Mouse (Mus musculus): ENCODE results near the gene Olfr248. TPM values are rescaled to one million over a fixed set of nuclear protein-coding genes. Genes with fewer than 3 reads are reported as not detected.
"Not testable (repeated sequence)": the region's sequence is repeated elsewhere in the genome, so short reads cannot be mapped to it uniquely, and the experiment has no call there.

Gene Olfr248
- polyA plus RNA-seq (2015; fragmentation: Nextera tagmentation; extraction: Ambion mirVana): not detected in 2 replicates

- H3K36me3 ChIP-seq (ENCODE audit: control insufficient read depth, insufficient read depth): no peaks in the 10 kb centered on the region
- no peaks in the 10 kb centered on the region for H3K27me3 ChIP-seq (ENCODE audit: control insufficient read depth, insufficient read depth, low read length)
- no peak within 1 kb of the TSS for H3K9ac ChIP-seq (ENCODE audit: low read length)
- ATAC-seq (replicated peaks; ENCODE audit: extremely low read depth, insufficient read depth, low FRiP score): no peak
- H3K4me2 ChIP-seq (ENCODE audit: low read depth, low read length): no peak within 1 kb of the TSS
- no peak within 1 kb of the TSS for H3K27ac ChIP-seq (ENCODE audit: low read length)
- no peaks in the 10 kb centered on the region for H3K9me3 ChIP-seq (replicated peaks; ENCODE audit: control insufficient read depth, low read length)
- H3K4me1 ChIP-seq (ENCODE audit: control insufficient read depth, insufficient read depth, low read length): no peaks in the 10 kb centered on the region
- no peak within 1 kb of the TSS for H3K4me3 ChIP-seq (ENCODE audit: low read length)
- 86% methylated on average over 2 of the region's 2 CpGs for WGBS
Measured at GRCm38 (mm10) chr1:174390746-174391145, at the start of gene Olfr248. Olfr248 (plus strand) TSS chr1:174391046.

- H3K27ac ChIP-seq (ENCODE audit: low read length); H3K4me1 ChIP-seq (ENCODE audit: control insufficient read depth, insufficient read depth, low read length); H3K4me3 ChIP-seq (ENCODE audit: low read length); H3K27me3 ChIP-seq (ENCODE audit: control insufficient read depth, insufficient read depth, low read length); H3K9ac ChIP-seq (ENCODE audit: low read length); H3K4me2 ChIP-seq (ENCODE audit: low read depth, low read length); ATAC-seq (replicated peaks; ENCODE audit: extremely low read depth, insufficient read depth, low FRiP score); H3K9me3 ChIP-seq (replicated peaks; ENCODE audit: control insufficient read depth, low read length); H3K36me3 ChIP-seq (ENCODE audit: control insufficient read depth, insufficient read depth): not testable (repeated sequence)
- WGBS: 59% methylated on average over 1 of the region's 1 CpGs
Measured at GRCm38 (mm10) chr1:174353636-174354035, 37.2 kb upstream of the Olfr248 start.

- Histone ChIP-seq H3K4me1 (ENCODE audit: control insufficient read depth, insufficient read depth, low read length) (no peaks in the 10 kb centered on the region), H3K9ac (ENCODE audit: low read length) (no peak overlapping the region), H3K9me3 (replicated peaks; ENCODE audit: control insufficient read depth, low read length) (no peaks in the 10 kb centered on the region), H3K36me3 (ENCODE audit: control insufficient read depth, insufficient read depth) (no peaks in the 10 kb centered on the region), H3K4me2 (ENCODE audit: low read depth, low read length) (no peak overlapping the region), H3K27me3 (ENCODE audit: control insufficient read depth, insufficient read depth, low read length) (no peaks in the 10 kb centered on the region), H3K4me3 (ENCODE audit: low read length) (no peak overlapping the region), H3K27ac (ENCODE audit: low read length) (no peak overlapping the region)
- 67% methylated on average over 5 of the region's 5 CpGs for WGBS
- ATAC-seq (replicated peaks; ENCODE audit: extremely low read depth, insufficient read depth, low FRiP score): no peak
Measured at GRCm38 (mm10) chr1:174354640-174355039, 36.2 kb upstream of the Olfr248 start.

- Histone ChIP-seq H3K4me3 (ENCODE audit: low read length) (no peak within 1 kb of the TSS), H3K27ac (ENCODE audit: low read length) (no peak within 1 kb of the TSS), H3K4me2 (ENCODE audit: low read depth, low read length) (no peak within 1 kb of the TSS), H3K9ac (ENCODE audit: low read length) (no peak within 1 kb of the TSS), H3K27me3 (ENCODE audit: control insufficient read depth, insufficient read depth, low read length) (no peaks in the 10 kb centered on the region), H3K4me1 (ENCODE audit: control insufficient read depth, insufficient read depth, low read length) (no peaks in the 10 kb centered on the region), H3K9me3 (replicated peaks; ENCODE audit: control insufficient read depth, low read length) (no peaks in the 10 kb centered on the region), H3K36me3 (ENCODE audit: control insufficient read depth, insufficient read depth) (no peaks in the 10 kb centered on the region)
- WGBS: 54% methylated on average over 2 of the region's 2 CpGs
- no peak for ATAC-seq (replicated peaks; ENCODE audit: extremely low read depth, insufficient read depth, low FRiP score)
Measured at GRCm38 (mm10) chr1:174364882-174365451, 25.9 kb upstream of the Olfr248 start, which contains the start of gene Olfr417. Olfr417 (plus strand) TSS chr1:174365122.

- H3K9ac ChIP-seq (ENCODE audit: low read length): no peak overlapping the region
Measured at GRCm38 (mm10) chr1:174373799-174374198, 17.0 kb upstream of the Olfr248 start.

GRCm38 (mm10) chr1:174422959-174423358 is 32.1 kb downstream of the Olfr248 start:
- H3K4me2 ChIP-seq (ENCODE audit: low read depth, low read length): no peak overlapping the region
- H3K27me3 ChIP-seq (ENCODE audit: control insufficient read depth, insufficient read depth, low read length): no peaks in the 10 kb centered on the region
- H3K9ac ChIP-seq (ENCODE audit: low read length): no peak overlapping the region
- no peak overlapping the region for H3K4me3 ChIP-seq (ENCODE audit: low read length)
- 0 out of 2 replicates have a peak, but pooled peaks cover 2% of the 10 kb centered on the region for H3K9me3 ChIP-seq (replicated peaks; ENCODE audit: control insufficient read depth, low read length)
- no peaks in the 10 kb centered on the region for H3K36me3 ChIP-seq (ENCODE audit: control insufficient read depth, insufficient read depth)
- no peaks in the 10 kb centered on the region for H3K4me1 ChIP-seq (ENCODE audit: control insufficient read depth, insufficient read depth, low read length)
- ATAC-seq (replicated peaks; ENCODE audit: extremely low read depth, insufficient read depth, low FRiP score): no peak
- WGBS: 44% methylated on average over 4 of the region's 4 CpGs
- H3K27ac ChIP-seq (ENCODE audit: low read length): no peak overlapping the region

More at GRCm38 (mm10) chr1:174373799-174374198, 17.0 kb upstream of the Olfr248 start:
- WGBS: 88% methylated on average over 3 of the region's 3 CpGs
- ATAC-seq (replicated peaks; ENCODE audit: extremely low read depth, insufficient read depth, low FRiP score): no peak
- H3K27me3 ChIP-seq (ENCODE audit: control insufficient read depth, insufficient read depth, low read length): no peaks in the 10 kb centered on the region
- no peak overlapping the region for H3K27ac ChIP-seq (ENCODE audit: low read length)
- no peaks in the 10 kb centered on the region for H3K4me1 ChIP-seq (ENCODE audit: control insufficient read depth, insufficient read depth, low read length)
- no peak overlapping the region for H3K4me3 ChIP-seq (ENCODE audit: low read length)
- no peak overlapping the region for H3K4me2 ChIP-seq (ENCODE audit: low read depth, low read length)
- no peaks in the 10 kb centered on the region for H3K9me3 ChIP-seq (replicated peaks; ENCODE audit: control insufficient read depth, low read length)
- no peaks in the 10 kb centered on the region for H3K36me3 ChIP-seq (ENCODE audit: control insufficient read depth, insufficient read depth)

GRCm38 (mm10) chr1:174423764-174424163 is 32.9 kb downstream of the Olfr248 start, which contains the start of gene Olfr414:
Olfr414 (plus strand) TSS chr1:174424064.
- Histone ChIP-seq H3K27ac (ENCODE audit: low read length) (no peak within 1 kb of the TSS), H3K9me3 (replicated peaks; ENCODE audit: control insufficient read depth, low read length) (no peaks in the 10 kb centered on the region), H3K4me3 (ENCODE audit: low read length) (no peak within 1 kb of the TSS), H3K4me2 (ENCODE audit: low read depth, low read length) (no peak within 1 kb of the TSS), H3K27me3 (ENCODE audit: control insufficient read depth, insufficient read depth, low read length) (no peaks in the 10 kb centered on the region), H3K4me1 (ENCODE audit: control insufficient read depth, insufficient read depth, low read length) (no peaks in the 10 kb centered on the region), H3K9ac (ENCODE audit: low read length) (no peak within 1 kb of the TSS), H3K36me3 (ENCODE audit: control insufficient read depth, insufficient read depth) (no peaks in the 10 kb centered on the region)
- no peak for ATAC-seq (replicated peaks; ENCODE audit: extremely low read depth, insufficient read depth, low FRiP score)
- 51% methylated on average over 1 of the region's 1 CpGs for WGBS

- Histone ChIP-seq H3K36me3 (ENCODE audit: control insufficient read depth, insufficient read depth) (no peaks in the 10 kb centered on the region), H3K9me3 (replicated peaks; ENCODE audit: control insufficient read depth, low read length) (no peaks in the 10 kb centered on the region), H3K27ac (ENCODE audit: low read length) (no peak overlapping the region), H3K9ac (ENCODE audit: low read length) (no peak overlapping the region), H3K4me2 (ENCODE audit: low read depth, low read length) (no peak overlapping the region), H3K4me1 (ENCODE audit: control insufficient read depth, insufficient read depth, low read length) (no peaks in the 10 kb centered on the region), H3K4me3 (ENCODE audit: low read length) (no peak overlapping the region), H3K27me3 (ENCODE audit: control insufficient read depth, insufficient read depth, low read length) (no peaks in the 10 kb centered on the region)
- no peak for ATAC-seq (replicated peaks; ENCODE audit: extremely low read depth, insufficient read depth, low FRiP score)
- WGBS: 33% methylated on average over 3 of the region's 3 CpGs
Measured at GRCm38 (mm10) chr1:174426180-174426986, 35.5 kb downstream of the Olfr248 start.

GRCm38 (mm10) chr1:174427402-174427801 is 36.6 kb downstream of the Olfr248 start:
- Histone ChIP-seq H3K9me3 (replicated peaks; ENCODE audit: control insufficient read depth, low read length) (no peaks in the 10 kb centered on the region), H3K36me3 (ENCODE audit: control insufficient read depth, insufficient read depth) (no peaks in the 10 kb centered on the region), H3K4me2 (ENCODE audit: low read depth, low read length) (no peak overlapping the region), H3K9ac (ENCODE audit: low read length) (no peak overlapping the region), H3K4me1 (ENCODE audit: control insufficient read depth, insufficient read depth, low read length) (no peaks in the 10 kb centered on the region), H3K27me3 (ENCODE audit: control insufficient read depth, insufficient read depth, low read length) (no peaks in the 10 kb centered on the region), H3K27ac (ENCODE audit: low read length) (no peak overlapping the region), H3K4me3 (ENCODE audit: low read length) (no peak overlapping the region)
- no peak for ATAC-seq (replicated peaks; ENCODE audit: extremely low read depth, insufficient read depth, low FRiP score)
- WGBS: 87% methylated on average over 1 of the region's 1 CpGs

All from heart, embryonic 16.5 days (tissue).